Mouse (Mus musculus) T-cell, adult 2 months (primary cell): ENCODE data around the gene Bsn.
A peak's percentile ranks its signal among the peaks of the same experiment; 100 is the strongest.

Experiments
- DNase-seq: peaks from one replicate; pipeline ENCODE4 v3.0.0; 2022; ENCODE audit warnings: low spot score

Gene Bsn

GRCm38 (mm10) chr9:108054331-108055040, 135.7 kb downstream of the Bsn start:
- no peak for DNase-seq

- DNase-seq = no peak
These were observed 136.4 kb downstream of the Bsn start for GRCm38 (mm10) chr9:108053665-108054225.

- DNase-seq = peak; percentile 95
These were observed 137.1 kb downstream of the Bsn start, which contains the start of gene Amigo3 for GRCm38 (mm10) chr9:108052885-108053664. TSS of gene Amigo3 (plus strand) at chr9:108053159.

- DNase-seq = no peak
These were observed 137.8 kb downstream of the Bsn start for GRCm38 (mm10) chr9:108052411-108052810.

GRCm38 (mm10) chr9:108051931-108052220, 138.3 kb downstream of the Bsn start:
- no peak for DNase-seq

GRCm38 (mm10) chr9:108051184-108051930, 138.8 kb downstream of the Bsn start:
- DNase-seq = no peak

- peak; percentile 38 for DNase-seq
These were observed 140.5 kb downstream of the Bsn start for GRCm38 (mm10) chr9:108049561-108050251.

GRCm38 (mm10) chr9:108049016-108049455, 141.1 kb downstream of the Bsn start, which contains the start of gene Gmppb:
TSS of gene Gmppb (plus strand) at chr9:108049242.
- peak; percentile 97 for DNase-seq

GRCm38 (mm10) chr9:108048566-108048955, 141.6 kb downstream of the Bsn start:
- no peak for DNase-seq

GRCm38 (mm10) chr9:108047601-108048565, 142.3 kb downstream of the Bsn start:
- no peak for DNase-seq

- DNase-seq = no peak
These were observed 143.6 kb downstream of the Bsn start for GRCm38 (mm10) chr9:108046582-108046981.
